Mouse (Mus musculus) spleen, adult 2 months (tissue): ENCODE results near the gene Fam168a. TPM values are rescaled to one million over a fixed set of nuclear protein-coding genes. Genes with fewer than 3 reads are reported as not detected.

ENCODE experiments used
- DNase-seq, 2 experiments: peaks; one replicate each; pipeline versions ENCODE4 v3.0.0 to v3.0.0-alpha.2; 2012 to 2021; ENCODE audit warnings: low spot score in 2 of 2, low read depth in 1 of 2
- H3K27ac ChIP-seq: fragments of 200-500 bp; 2 replicates; pipeline ENCODE4 v1.5.1; 2012; ENCODE audit warnings: low read length, inconsistent platforms; ENCODE audit not compliant: insufficient read depth
- H3K27me3 ChIP-seq: fragments of 200-500 bp; 2 replicates; pipeline ENCODE4 v1.6.1; 2012; ENCODE audit warnings: mild to moderate bottlenecking, moderate library complexity, low read length, inconsistent platforms; ENCODE audit not compliant: control insufficient read depth, insufficient read depth
- H3K36me3 ChIP-seq: fragments of 200-500 bp; 2 replicates; pipeline ENCODE4 v1.6.1; 2012; ENCODE audit warnings: mild to moderate bottlenecking, low read length, inconsistent platforms; ENCODE audit not compliant: control insufficient read depth, insufficient read depth
- H3K4me1 ChIP-seq: fragments of 200-500 bp; 2 replicates; pipeline ENCODE4 v1.6.1; 2011; ENCODE audit warnings: inconsistent platforms; ENCODE audit not compliant: control insufficient read depth, insufficient read depth, insufficient read length
- H3K4me3 ChIP-seq: fragments of 200-500 bp; 2 replicates; pipeline ENCODE4 v1.5.1; 2011; ENCODE audit warnings: mild to moderate bottlenecking, inconsistent platforms; ENCODE audit not compliant: insufficient read depth, insufficient read length; ENCODE audit errors: extremely low read depth
- CTCF ChIP-seq: fragments of 200-500 bp; IDR thresholded peaks from 2 replicates; pipeline ENCODE4 v1.5.1; 2011; ENCODE audit warnings: mild to moderate bottlenecking, inconsistent platforms; ENCODE audit not compliant: insufficient read depth, insufficient read length, insufficient replicate concordance; ENCODE audit errors: extremely low read depth
- POLR2A ChIP-seq: fragments of 200-500 bp; IDR thresholded peaks from 2 replicates; pipeline ENCODE4 v1.6.1; 2011; ENCODE audit warnings: low read depth, low read length, inconsistent platforms
- WGBS: fragments of 180-500 bp; shearing (Covaris S2); methylation state at CpG from one replicate; pipeline ENCODE4 v1.1.7; 2018; 5-methylcytosine and 5-hydroxymethylcytosine counted together
- polyA plus RNA-seq: library from polyadenylated mRNA; depleted of rRNA; stranded (reverse); fragments of >200 nt; gene quantifications from 2 replicates; pipeline ENCODE4 v1.2.3, GENCODE M21; 2012

Fam168a gene
- polyA plus RNA-seq, 1 experiment: 56.7 TPM

- no peak overlapping the region for H3K4me3 ChIP-seq
- DNase-seq: no peak
- H3K27ac ChIP-seq: no peak overlapping the region
- H3K27me3 ChIP-seq: no peaks in the 10 kb centered on the region
- H3K4me1 ChIP-seq: no peaks in the 10 kb centered on the region; the same call in 1 of the 2 replicates
- 97% methylated on average over 7 of the region's 7 CpGs for WGBS
- no peak for TF ChIP-seq POLR2A
- no peaks in the 10 kb centered on the region for H3K36me3 ChIP-seq
Observed at GRCm38 (mm10) chr7:100758718-100759117, 52.3 kb downstream of the Fam168a start.

- Histone ChIP-seq H3K4me1 (no peaks in the 10 kb centered on the region; the same call in 1 of the 2 replicates), H3K4me3 (no peak overlapping the region), H3K27me3 (no peaks in the 10 kb centered on the region), H3K27ac (no peak overlapping the region), H3K36me3 (no peaks in the 10 kb centered on the region)
- no peak for DNase-seq
- TF ChIP-seq POLR2A (no peak), CTCF (no peak)
Observed at GRCm38 (mm10) chr7:100762726-100763125, 56.3 kb downstream of the Fam168a start.

- no peak overlapping the region for H3K4me3 ChIP-seq
- WGBS: 91% methylated on average over 3 of the region's 3 CpGs
- H3K36me3 ChIP-seq: no peaks in the 10 kb centered on the region
- no peaks in the 10 kb centered on the region for H3K4me1 ChIP-seq
- H3K27ac ChIP-seq: no peak overlapping the region
- no peak for TF ChIP-seq CTCF
- no peak for TF ChIP-seq POLR2A
- DNase-seq: no peak
- H3K27me3 ChIP-seq: no peaks in the 10 kb centered on the region
Observed at GRCm38 (mm10) chr7:100767568-100767967, 61.1 kb downstream of the Fam168a start.

- no peak for DNase-seq
- H3K4me3 ChIP-seq: no peak overlapping the region
- H3K27ac ChIP-seq: no peak overlapping the region
- no peaks in the 10 kb centered on the region for H3K27me3 ChIP-seq
- TF ChIP-seq CTCF (no peak), POLR2A (no peak)
- WGBS: 94% methylated on average over 3 of the region's 3 CpGs
- no peaks in the 10 kb centered on the region for H3K4me1 ChIP-seq
- no peaks in the 10 kb centered on the region for H3K36me3 ChIP-seq
Observed at GRCm38 (mm10) chr7:100768009-100768408, 61.6 kb downstream of the Fam168a start.

GRCm38 (mm10) chr7:100769534-100770083 lies 63.2 kb downstream of the Fam168a start:
- WGBS: 73% methylated on average over 7 of the region's 7 CpGs

GRCm38 (mm10) chr7:100770669-100771341 lies 64.4 kb downstream of the Fam168a start:
- Histone ChIP-seq H3K36me3 (no peaks in the 10 kb centered on the region), H3K4me3 (no peak overlapping the region), H3K27ac (no peak overlapping the region), H3K27me3 (no peaks in the 10 kb centered on the region), H3K4me1 (no peaks in the 10 kb centered on the region)
- WGBS: 89% methylated on average over 2 of the region's 2 CpGs
- no peak for TF ChIP-seq POLR2A
- no peak for TF ChIP-seq CTCF
- DNase-seq: no peak

More at GRCm38 (mm10) chr7:100769534-100770083, 63.2 kb downstream of the Fam168a start:
- no peak for TF ChIP-seq POLR2A
- no peak for TF ChIP-seq CTCF
- DNase-seq: no peak
- Histone ChIP-seq H3K36me3 (no peaks in the 10 kb centered on the region), H3K4me3 (no peak overlapping the region), H3K4me1 (no peaks in the 10 kb centered on the region), H3K27ac (no peak overlapping the region), H3K27me3 (no peaks in the 10 kb centered on the region)

GRCm38 (mm10) chr7:100774189-100774588 lies 67.8 kb downstream of the Fam168a start:
- no peak overlapping the region for H3K27ac ChIP-seq
- no peaks in the 10 kb centered on the region for H3K4me1 ChIP-seq
- no peaks in the 10 kb centered on the region for H3K36me3 ChIP-seq
- H3K27me3 ChIP-seq: no peaks in the 10 kb centered on the region
- no peak for DNase-seq
- no peak for TF ChIP-seq CTCF
- no peak for TF ChIP-seq POLR2A
- H3K4me3 ChIP-seq: no peak overlapping the region
- WGBS: 86% methylated on average over 1 of the region's 1 CpGs
